Mouse (Mus musculus): Measurements from ENCODE around the gene Arhgap10. TPM values are rescaled to one million over a fixed set of nuclear protein-coding genes. Genes with fewer than 3 reads are reported as not detected.

The Arhgap10 gene
- polyA plus RNA-seq, 1 experiment from 2014 or later = 28.9 TPM

DNA sequence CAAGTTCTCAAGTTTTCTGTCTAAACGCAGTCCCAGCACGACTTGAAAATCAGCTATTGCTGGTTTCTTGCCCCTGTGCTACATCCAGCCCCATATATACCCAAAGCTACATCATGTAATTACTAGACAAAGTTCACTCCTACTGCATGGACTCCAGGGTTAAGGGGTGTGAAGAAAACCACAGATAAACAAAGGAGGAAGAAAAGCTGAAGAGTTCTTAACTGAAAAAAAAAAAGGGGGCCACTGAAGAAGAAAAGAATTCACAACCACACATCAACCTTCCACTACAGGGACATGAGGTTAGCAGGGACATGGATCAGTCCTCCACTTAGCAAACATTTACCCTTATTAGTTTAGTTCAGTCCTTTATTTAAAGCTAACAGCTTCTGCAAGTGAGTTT, 141.8 kb downstream of the Arhgap10 start:
- Histone ChIP-seq H3K27me3 (replicated peaks; ENCODE audit: control insufficient read depth, insufficient read depth, low read length) (no peaks in the 10 kb centered on the region), H3K9ac (ENCODE audit: low read depth, low read length) (no peak overlapping the region), H3K9me3 (ENCODE audit: control insufficient read depth, low read length) (no peaks in the 10 kb centered on the region), H3K4me3 (ENCODE audit: low read length) (no peak overlapping the region), H3K4me2 (ENCODE audit: low read depth, low read length) (no peak overlapping the region), H3K36me3 (ENCODE audit: control insufficient read depth, insufficient read depth, low read length) (peaks cover 9% of the 10 kb centered on the region; the same call in 1 of the 2 replicates), H3K27ac (ENCODE audit: low read length) (no peak overlapping the region), H3K4me1 (ENCODE audit: control insufficient read depth, insufficient read depth, low read length) (peaks cover 6% of the 10 kb centered on the region; the same call in 1 of the 2 replicates)
- WGBS = 89% methylated on average over 2 of the region's 2 CpGs
- no peak for ATAC-seq

GRCm38 (mm10) chr8:77371006-77371405, 146.7 kb downstream of the Arhgap10 start:
- ATAC-seq = no peak
- H3K27me3 ChIP-seq (replicated peaks; ENCODE audit: control insufficient read depth, insufficient read depth, low read length) = no peaks in the 10 kb centered on the region
- no peaks in the 10 kb centered on the region for H3K9me3 ChIP-seq (ENCODE audit: control insufficient read depth, low read length)
- no peaks in the 10 kb centered on the region for H3K4me1 ChIP-seq (ENCODE audit: control insufficient read depth, insufficient read depth, low read length)
- no peak overlapping the region for H3K27ac ChIP-seq (ENCODE audit: low read length)
- H3K9ac ChIP-seq (ENCODE audit: low read depth, low read length) = no peak overlapping the region
- H3K4me2 ChIP-seq (ENCODE audit: low read depth, low read length) = no peak overlapping the region
- H3K4me3 ChIP-seq (ENCODE audit: low read length) = no peak overlapping the region
- 84% methylated on average over 6 of the region's 6 CpGs for WGBS
- no peaks in the 10 kb centered on the region for H3K36me3 ChIP-seq (ENCODE audit: control insufficient read depth, insufficient read depth, low read length)

GRCm38 (mm10) chr8:77370308-77370707, 147.4 kb downstream of the Arhgap10 start:
- no peak overlapping the region for H3K9ac ChIP-seq (ENCODE audit: low read depth, low read length)
- no peaks in the 10 kb centered on the region for H3K27me3 ChIP-seq (replicated peaks; ENCODE audit: control insufficient read depth, insufficient read depth, low read length)
- H3K9me3 ChIP-seq (ENCODE audit: control insufficient read depth, low read length) = no peaks in the 10 kb centered on the region
- WGBS = 29% methylated on average over 2 of the region's 2 CpGs
- no peaks in the 10 kb centered on the region for H3K4me1 ChIP-seq (ENCODE audit: control insufficient read depth, insufficient read depth, low read length)
- no peak overlapping the region for H3K27ac ChIP-seq (ENCODE audit: low read length)
- ATAC-seq = no peak
- no peak overlapping the region for H3K4me3 ChIP-seq (ENCODE audit: low read length)
- no peak overlapping the region for H3K4me2 ChIP-seq (ENCODE audit: low read depth, low read length)
- H3K36me3 ChIP-seq (ENCODE audit: control insufficient read depth, insufficient read depth, low read length) = no peaks in the 10 kb centered on the region

DNA sequence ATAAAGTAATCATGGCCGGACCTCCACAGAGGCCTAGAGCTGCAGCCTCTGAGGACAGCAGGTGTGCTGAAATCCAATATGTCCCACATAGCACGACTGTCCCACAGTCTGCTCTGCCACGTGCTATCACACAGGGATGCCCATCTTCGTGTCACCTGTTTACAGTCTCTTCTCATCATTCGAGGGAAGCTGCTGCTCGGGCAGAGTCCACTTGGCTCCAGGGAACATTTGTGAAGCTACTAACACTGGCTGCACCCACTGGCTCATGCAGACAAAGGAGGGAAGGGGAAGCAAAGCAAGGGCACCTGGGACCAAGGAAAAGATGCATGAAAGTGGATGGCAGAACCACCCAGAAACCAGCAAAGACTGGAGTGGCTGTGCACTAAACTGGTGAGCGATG, 148.1 kb downstream of the Arhgap10 start:
- Histone ChIP-seq H3K4me1 (ENCODE audit: control insufficient read depth, insufficient read depth, low read length) (no peaks in the 10 kb centered on the region), H3K4me2 (ENCODE audit: low read depth, low read length) (no peak overlapping the region), H3K9ac (ENCODE audit: low read depth, low read length) (no peak overlapping the region), H3K9me3 (ENCODE audit: control insufficient read depth, low read length) (no peaks in the 10 kb centered on the region), H3K36me3 (ENCODE audit: control insufficient read depth, insufficient read depth, low read length) (no peaks in the 10 kb centered on the region), H3K27ac (ENCODE audit: low read length) (no peak overlapping the region), H3K27me3 (replicated peaks; ENCODE audit: control insufficient read depth, insufficient read depth, low read length) (no peaks in the 10 kb centered on the region), H3K4me3 (ENCODE audit: low read length) (no peak overlapping the region)
- ATAC-seq = no peak
- WGBS = 82% methylated on average over 7 of the region's 7 CpGs

DNA sequence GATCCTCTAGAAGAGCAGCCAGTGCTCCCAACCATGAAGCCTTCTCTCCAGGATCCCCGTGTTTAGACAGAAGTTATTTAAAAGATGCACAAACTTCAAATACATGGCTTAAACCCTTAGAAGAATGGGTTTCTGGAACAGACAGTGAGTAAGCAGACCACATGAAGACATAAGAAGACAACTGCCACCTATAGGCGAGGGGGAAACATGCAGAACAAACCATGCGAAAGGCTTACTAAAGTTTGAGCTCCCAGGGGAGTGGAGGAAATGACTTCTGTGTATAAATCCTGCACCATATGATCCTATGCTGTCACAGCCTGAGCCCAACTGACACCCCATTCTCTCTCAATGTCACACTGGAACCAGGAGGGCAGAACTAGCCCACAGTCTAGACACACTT, 150.7 kb downstream of the Arhgap10 start:
- H3K9ac ChIP-seq (ENCODE audit: low read depth, low read length) = no peak overlapping the region
- no peak overlapping the region for H3K4me2 ChIP-seq (ENCODE audit: low read depth, low read length)
- H3K9me3 ChIP-seq (ENCODE audit: control insufficient read depth, low read length) = no peaks in the 10 kb centered on the region
- H3K4me3 ChIP-seq (ENCODE audit: low read length) = no peak overlapping the region
- H3K27ac ChIP-seq (ENCODE audit: low read length) = no peak overlapping the region
- no peak for ATAC-seq
- 66% methylated on average over 3 of the region's 3 CpGs for WGBS
- no peaks in the 10 kb centered on the region for H3K27me3 ChIP-seq (replicated peaks; ENCODE audit: control insufficient read depth, insufficient read depth, low read length)
- H3K36me3 ChIP-seq (ENCODE audit: control insufficient read depth, insufficient read depth, low read length) = no peaks in the 10 kb centered on the region
- no peaks in the 10 kb centered on the region for H3K4me1 ChIP-seq (ENCODE audit: control insufficient read depth, insufficient read depth, low read length)

GRCm38 (mm10) chr8:77366446-77366845, 151.3 kb downstream of the Arhgap10 start:
- H3K4me1 ChIP-seq (ENCODE audit: control insufficient read depth, insufficient read depth, low read length) = no peaks in the 10 kb centered on the region
- no peaks in the 10 kb centered on the region for H3K36me3 ChIP-seq (ENCODE audit: control insufficient read depth, insufficient read depth, low read length)
- H3K27me3 ChIP-seq (replicated peaks; ENCODE audit: control insufficient read depth, insufficient read depth, low read length) = no peaks in the 10 kb centered on the region
- no peak for ATAC-seq
- no peak overlapping the region for H3K4me2 ChIP-seq (ENCODE audit: low read depth, low read length)
- H3K9ac ChIP-seq (ENCODE audit: low read depth, low read length) = no peak overlapping the region
- 88% methylated on average over 4 of the region's 4 CpGs for WGBS
- H3K9me3 ChIP-seq (ENCODE audit: control insufficient read depth, low read length) = no peaks in the 10 kb centered on the region
- H3K27ac ChIP-seq (ENCODE audit: low read length) = no peak overlapping the region
- H3K4me3 ChIP-seq (ENCODE audit: low read length) = no peak overlapping the region

DNA sequence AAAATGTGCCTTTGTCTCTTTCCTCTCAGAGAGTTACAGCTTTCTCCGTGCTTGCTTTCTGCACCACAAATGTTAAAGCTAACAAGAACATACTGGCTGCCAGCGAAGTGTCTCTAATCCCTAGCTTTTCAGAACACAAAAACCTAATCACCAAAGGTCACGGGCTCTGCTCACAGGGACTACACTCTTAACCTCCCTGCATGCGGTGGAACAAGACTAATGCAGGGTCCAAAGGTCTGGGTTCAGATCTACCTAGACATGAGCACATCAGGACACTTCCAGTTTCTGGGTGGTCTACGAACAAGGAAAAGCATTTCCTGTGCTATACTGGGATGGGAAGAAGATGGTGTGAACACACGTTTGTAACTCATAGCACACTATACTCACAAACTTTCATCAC, 151.8 kb downstream of the Arhgap10 start:
- Histone ChIP-seq H3K27ac (ENCODE audit: low read length) (no peak overlapping the region), H3K36me3 (ENCODE audit: control insufficient read depth, insufficient read depth, low read length) (no peaks in the 10 kb centered on the region), H3K4me3 (ENCODE audit: low read length) (no peak overlapping the region), H3K4me2 (ENCODE audit: low read depth, low read length) (no peak overlapping the region), H3K27me3 (replicated peaks; ENCODE audit: control insufficient read depth, insufficient read depth, low read length) (no peaks in the 10 kb centered on the region), H3K9ac (ENCODE audit: low read depth, low read length) (no peak overlapping the region), H3K4me1 (ENCODE audit: control insufficient read depth, insufficient read depth, low read length) (no peaks in the 10 kb centered on the region), H3K9me3 (ENCODE audit: control insufficient read depth, low read length) (no peaks in the 10 kb centered on the region)
- 81% methylated on average over 6 of the region's 6 CpGs for WGBS
- ATAC-seq = no peak

DNA sequence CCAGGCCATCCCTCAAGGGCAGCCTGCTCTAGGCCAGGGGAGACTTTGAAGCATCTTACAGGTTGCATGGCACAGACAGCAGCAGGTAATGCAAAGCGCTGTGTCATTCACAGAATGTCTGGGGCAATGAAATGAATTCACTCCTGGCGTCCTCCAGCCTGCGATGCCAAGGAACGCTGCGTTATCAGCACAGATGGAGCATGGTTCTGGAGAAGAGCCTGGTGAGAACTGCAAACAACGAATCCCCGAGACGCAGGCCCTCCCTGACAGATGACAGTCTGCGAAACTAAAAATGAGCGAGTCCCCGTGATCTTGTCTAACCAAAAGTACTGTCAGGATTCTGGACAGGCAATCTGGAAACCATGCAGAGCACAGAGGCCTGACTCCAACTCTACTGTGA, 153.3 kb downstream of the Arhgap10 start:
- H3K36me3 ChIP-seq (ENCODE audit: control insufficient read depth, insufficient read depth, low read length) = no peaks in the 10 kb centered on the region
- no peak overlapping the region for H3K27ac ChIP-seq (ENCODE audit: low read length)
- H3K4me1 ChIP-seq (ENCODE audit: control insufficient read depth, insufficient read depth, low read length) = no peaks in the 10 kb centered on the region
- H3K9me3 ChIP-seq (ENCODE audit: control insufficient read depth, low read length) = no peaks in the 10 kb centered on the region
- ATAC-seq = no peak
- WGBS = 96% methylated on average over 11 of the region's 11 CpGs
- no peak overlapping the region for H3K4me3 ChIP-seq (ENCODE audit: low read length)
- no peak overlapping the region for H3K9ac ChIP-seq (ENCODE audit: low read depth, low read length)
- no peak overlapping the region for H3K4me2 ChIP-seq (ENCODE audit: low read depth, low read length)
- H3K27me3 ChIP-seq (replicated peaks; ENCODE audit: control insufficient read depth, insufficient read depth, low read length) = no peaks in the 10 kb centered on the region

- ATAC-seq = no peak
- Histone ChIP-seq H3K9me3 (ENCODE audit: control insufficient read depth, low read length) (no peaks in the 10 kb centered on the region), H3K4me2 (ENCODE audit: low read depth, low read length) (no peak overlapping the region), H3K9ac (ENCODE audit: low read depth, low read length) (no peak overlapping the region), H3K4me1 (ENCODE audit: control insufficient read depth, insufficient read depth, low read length) (no peaks in the 10 kb centered on the region), H3K27ac (ENCODE audit: low read length) (no peak overlapping the region), H3K36me3 (ENCODE audit: control insufficient read depth, insufficient read depth, low read length) (no peaks in the 10 kb centered on the region), H3K27me3 (replicated peaks; ENCODE audit: control insufficient read depth, insufficient read depth, low read length) (no peaks in the 10 kb centered on the region), H3K4me3 (ENCODE audit: low read length) (no peak overlapping the region)
- WGBS = 79% methylated on average over 5 of the region's 5 CpGs
Observed at GRCm38 (mm10) chr8:77360853-77361252, 156.9 kb downstream of the Arhgap10 start.

GRCm38 (mm10) chr8:77360423-77360822, 157.3 kb downstream of the Arhgap10 start:
- H3K9ac ChIP-seq (ENCODE audit: low read depth, low read length) = no peak overlapping the region
- H3K4me1 ChIP-seq (ENCODE audit: control insufficient read depth, insufficient read depth, low read length) = no peaks in the 10 kb centered on the region
- 87% methylated on average over 5 of the region's 5 CpGs for WGBS
- H3K27me3 ChIP-seq (replicated peaks; ENCODE audit: control insufficient read depth, insufficient read depth, low read length) = no peaks in the 10 kb centered on the region
- no peak for ATAC-seq
- no peak overlapping the region for H3K4me3 ChIP-seq (ENCODE audit: low read length)
- no peak overlapping the region for H3K4me2 ChIP-seq (ENCODE audit: low read depth, low read length)
- no peaks in the 10 kb centered on the region for H3K36me3 ChIP-seq (ENCODE audit: control insufficient read depth, insufficient read depth, low read length)
- H3K27ac ChIP-seq (ENCODE audit: low read length) = no peak overlapping the region
- no peaks in the 10 kb centered on the region for H3K9me3 ChIP-seq (ENCODE audit: control insufficient read depth, low read length)

Measured in intestine, embryonic 16.5 days (tissue).